Mouse (Mus musculus) testis, adult 2 months (tissue): ENCODE results near the gene Mrpl10.

Source experiments
- CTCF ChIP-seq: fragments of 200-500 bp; IDR thresholded peaks from 2 replicates; pipeline ENCODE4 v1.5.1; 2012; ENCODE audit warnings: low read depth, mild to moderate bottlenecking, inconsistent platforms, low read length, moderate library complexity; ENCODE audit not compliant: control insufficient read depth, insufficient read depth, insufficient replicate concordance
- POLR2A ChIP-seq: fragments of 200-500 bp; IDR thresholded peaks from 2 replicates; pipeline ENCODE4 v1.6.1; 2012; ENCODE audit warnings: low read depth, mild to moderate bottlenecking, inconsistent platforms, low read length, moderate library complexity; ENCODE audit not compliant: control insufficient read depth

DNA sequence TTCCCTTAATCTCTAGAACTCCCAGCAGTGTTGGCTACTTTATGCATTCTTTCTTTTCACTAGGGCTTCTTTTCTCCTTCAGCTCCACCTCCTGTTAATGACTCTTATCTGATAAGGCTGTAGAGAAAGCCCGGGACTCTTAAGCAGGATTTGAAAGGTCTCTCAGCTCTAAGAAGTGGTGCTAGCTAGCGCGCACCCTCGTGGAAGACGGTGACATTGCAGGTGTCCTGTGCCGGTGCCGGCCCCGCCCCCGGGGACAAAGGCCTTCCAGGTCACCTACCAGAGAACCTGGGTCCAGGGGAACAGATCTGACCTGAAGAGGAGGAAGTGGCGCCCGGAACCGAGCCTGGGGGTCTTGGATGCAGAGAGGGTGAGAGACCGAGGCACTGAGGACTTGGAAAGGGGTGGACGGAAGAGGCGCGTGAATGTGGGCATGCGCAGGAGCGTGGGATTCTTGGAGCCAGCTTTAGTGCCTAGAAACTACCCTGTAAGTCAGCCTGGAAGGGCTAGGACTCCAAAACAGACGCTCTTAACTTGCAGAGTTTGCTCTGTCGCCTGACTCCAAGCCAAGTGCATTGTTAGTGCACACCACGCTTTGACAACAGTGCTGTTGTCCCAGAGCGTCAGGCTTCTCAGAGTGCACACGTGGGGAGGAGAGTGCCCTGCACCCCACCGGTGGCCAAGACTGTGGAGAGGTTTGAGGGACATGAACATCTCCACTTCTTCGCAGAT lies 11.5 kb upstream of the Mrpl10 start, which contains the start of gene Scrn2:
- TF ChIP-seq CTCF = peak; percentile 85
- TF ChIP-seq POLR2A = no peak; the same call in 1 of the 2 replicates
